Mouse (Mus musculus) right cerebral cortex, adult 2 months (tissue): ENCODE data around the gene Astn1.
A peak's percentile ranks its signal among the peaks of the same experiment; 100 is the strongest.

Source experiments
- DNase-seq, 2 experiments: peaks; one replicate each; pipeline ENCODE4 v3.0.0; 2021 to 2022; ENCODE audit warnings: low spot score in 2 of 2

The Astn1 gene

GRCm38 (mm10) chr1:158607201-158607600 is 245.1 kb downstream of the Astn1 start:
- DNase-seq = no peak

DNA sequence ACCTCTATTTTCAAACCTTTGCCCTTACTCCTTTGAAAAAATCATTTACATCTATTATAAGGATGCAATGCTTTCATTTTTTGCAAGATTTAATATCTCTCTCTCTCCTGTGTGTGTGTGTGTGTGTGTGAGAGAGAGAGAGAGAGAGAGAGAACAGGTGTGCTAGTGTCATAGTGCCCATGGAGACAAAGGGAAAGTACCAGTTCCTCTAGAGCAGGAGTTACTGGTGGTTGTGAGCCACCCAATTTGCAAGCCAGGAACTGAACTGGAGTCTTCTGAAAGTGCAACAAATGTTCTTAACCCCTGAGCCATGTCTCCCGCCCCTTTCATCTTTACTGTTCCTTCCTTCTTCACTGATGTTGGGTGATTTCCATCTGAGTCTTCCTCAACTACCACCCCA is 253.1 kb downstream of the Astn1 start:
- no peak for DNase-seq

DNA sequence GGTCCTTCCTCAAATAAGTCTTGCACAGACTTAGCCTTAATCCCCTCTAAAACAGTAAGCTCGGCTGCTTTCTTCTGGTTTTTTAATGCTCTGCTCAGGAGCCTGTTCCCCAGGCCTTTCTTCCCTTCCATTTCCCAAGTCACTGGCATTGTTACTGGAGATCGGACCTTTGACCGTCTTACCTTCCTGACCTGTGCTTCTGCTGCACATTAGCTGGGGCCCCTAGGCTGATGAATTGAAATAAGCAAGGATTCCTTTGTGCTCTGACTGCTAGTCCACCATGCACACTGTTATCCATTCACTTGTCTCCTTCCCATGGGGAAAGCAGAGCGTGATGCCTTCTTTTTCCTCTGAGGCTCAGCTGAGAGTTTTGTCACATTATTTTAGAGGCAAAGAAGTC is 255.9 kb downstream of the Astn1 start:
- no peak for DNase-seq

DNA sequence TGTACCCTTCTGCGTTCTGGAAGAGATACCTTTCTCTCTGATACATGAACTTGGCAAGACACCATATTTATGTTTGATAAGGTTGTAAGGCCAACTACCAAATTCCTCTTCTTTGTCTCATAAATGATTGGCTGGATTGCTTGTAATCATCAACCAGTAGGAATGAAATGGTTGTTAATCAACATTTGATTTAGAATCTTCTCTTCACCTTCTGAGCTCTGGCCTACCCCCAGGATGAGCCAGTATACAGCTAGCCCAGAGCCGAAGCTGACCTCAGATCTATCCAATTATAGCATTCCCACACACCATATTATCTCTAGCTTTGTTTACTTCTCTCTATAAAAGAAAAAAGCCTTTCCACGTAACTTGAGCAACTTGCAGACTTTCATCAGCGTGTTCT is 270.9 kb downstream of the Astn1 start:
- DNase-seq = no peak

GRCm38 (mm10) chr1:158633441-158633840 is 271.4 kb downstream of the Astn1 start:
- no peak for DNase-seq

DNA sequence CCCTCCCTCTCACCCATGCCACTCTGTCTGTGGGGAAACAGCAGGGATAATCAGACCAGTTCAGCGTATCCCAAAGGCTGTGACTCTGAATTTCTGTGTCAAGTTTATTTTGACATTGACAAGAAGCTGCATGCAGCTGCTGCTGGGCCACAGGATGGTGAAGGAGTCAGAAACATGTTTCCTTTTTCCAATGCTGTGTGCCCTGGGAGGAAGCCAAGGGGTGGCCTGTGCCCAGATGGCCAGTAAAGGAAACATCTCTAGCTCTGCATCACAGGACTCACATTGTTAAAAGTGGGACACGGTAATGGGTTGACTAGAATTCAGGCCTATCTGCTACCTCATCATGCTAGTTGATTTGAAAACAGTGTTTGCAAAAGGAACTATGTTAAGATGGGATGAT is 279.2 kb downstream of the Astn1 start:
- DNase-seq = no peak

GRCm38 (mm10) chr1:158642247-158642646 is 280.2 kb downstream of the Astn1 start:
- DNase-seq = no peak

- DNase-seq = no peak
Measured at GRCm38 (mm10) chr1:158652799-158653198, 290.7 kb downstream of the Astn1 start.

DNA sequence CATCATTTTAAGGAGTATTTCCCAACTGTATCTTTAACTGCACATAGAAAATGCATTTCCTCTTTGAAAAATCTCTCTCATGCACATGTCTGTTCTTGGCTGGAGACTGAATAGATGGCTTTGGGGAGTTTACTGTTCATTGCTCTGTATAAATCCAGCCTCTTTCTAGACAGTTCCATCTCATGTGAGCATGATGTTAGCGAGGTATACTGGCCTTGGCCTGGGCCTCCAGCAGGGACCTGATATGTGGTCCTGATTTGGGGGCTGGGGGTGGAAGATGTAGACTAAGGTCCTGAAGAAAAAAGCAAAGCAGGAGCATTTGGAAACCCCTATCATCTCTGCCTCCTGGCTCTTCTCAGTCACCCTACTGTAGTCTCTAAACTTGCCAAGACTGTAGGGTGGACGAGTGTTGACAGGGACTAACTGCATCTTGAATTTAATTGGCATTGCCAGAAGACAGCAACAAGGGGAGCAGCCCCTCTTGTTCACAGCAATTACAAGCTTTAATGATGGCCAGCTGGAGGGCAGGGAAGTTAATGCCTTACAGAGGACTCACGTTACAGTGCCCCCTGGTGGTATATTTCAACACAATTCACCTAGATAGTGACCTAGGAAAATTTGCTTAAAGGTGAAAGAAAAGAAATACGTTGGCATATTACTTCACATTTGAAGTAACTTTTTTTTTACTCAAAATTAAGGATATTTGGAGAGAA is 291.9 kb downstream of the Astn1 start:
- no peak for DNase-seq

- DNase-seq = no peak
Measured at GRCm38 (mm10) chr1:158654571-158655205, 292.6 kb downstream of the Astn1 start.

GRCm38 (mm10) chr1:158656986-158657385 is 294.9 kb downstream of the Astn1 start:
- no peak for DNase-seq

GRCm38 (mm10) chr1:158666001-158666400 is 303.9 kb downstream of the Astn1 start:
- DNase-seq = no peak

DNA sequence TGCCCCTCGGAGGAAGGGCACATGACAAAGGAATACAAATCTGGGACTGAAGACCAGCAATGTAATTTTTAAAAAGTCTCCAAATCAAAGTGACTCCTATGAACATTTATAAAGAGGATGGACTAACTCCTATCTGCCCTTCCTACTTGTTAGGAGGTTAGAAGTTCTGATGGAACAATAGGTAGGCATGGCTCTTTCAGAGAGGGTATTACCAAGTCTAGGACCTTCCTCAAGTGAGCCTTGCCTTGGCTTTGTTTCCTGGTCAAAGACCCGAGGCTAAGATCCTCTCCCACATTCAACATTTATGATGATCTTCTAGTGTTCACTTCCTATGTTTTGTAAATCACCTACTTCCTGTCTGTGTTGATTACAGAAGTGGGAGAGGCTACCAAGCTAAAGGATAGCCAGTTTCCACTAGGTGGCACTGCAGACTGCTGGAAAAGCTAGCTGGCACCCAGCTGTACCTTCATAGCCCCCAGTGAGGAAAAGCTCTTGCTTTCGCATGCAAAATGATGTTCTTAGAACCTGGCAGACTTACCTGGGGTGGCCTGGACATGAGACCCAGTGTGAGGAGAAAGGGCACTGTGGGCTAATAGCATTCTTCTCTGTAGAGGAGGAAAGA is 308.0 kb downstream of the Astn1 start:
- DNase-seq = peak; percentile 56 to 65

GRCm38 (mm10) chr1:158687726-158688125 is 325.7 kb downstream of the Astn1 start:
- DNase-seq = no peak

DNA sequence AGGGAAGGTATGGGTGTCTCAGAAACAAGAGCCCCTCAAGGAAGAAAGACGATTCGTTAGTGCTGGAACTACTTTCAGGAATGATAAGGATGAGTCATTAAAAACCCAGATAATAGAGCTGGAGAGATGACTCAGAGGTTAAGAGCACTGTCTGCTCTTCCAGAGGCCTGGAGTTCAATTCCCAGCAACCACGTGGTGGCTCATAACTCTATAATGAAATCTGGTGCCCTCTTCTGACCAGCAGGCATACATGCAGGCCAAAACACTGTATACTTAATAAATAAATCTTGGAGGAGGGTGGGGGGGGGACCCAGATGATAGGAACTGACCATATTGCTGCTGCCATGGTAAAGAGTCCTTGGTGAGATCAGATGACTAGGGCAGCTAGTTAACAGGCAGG is 335.4 kb downstream of the Astn1 start:
- DNase-seq = no peak

DNA sequence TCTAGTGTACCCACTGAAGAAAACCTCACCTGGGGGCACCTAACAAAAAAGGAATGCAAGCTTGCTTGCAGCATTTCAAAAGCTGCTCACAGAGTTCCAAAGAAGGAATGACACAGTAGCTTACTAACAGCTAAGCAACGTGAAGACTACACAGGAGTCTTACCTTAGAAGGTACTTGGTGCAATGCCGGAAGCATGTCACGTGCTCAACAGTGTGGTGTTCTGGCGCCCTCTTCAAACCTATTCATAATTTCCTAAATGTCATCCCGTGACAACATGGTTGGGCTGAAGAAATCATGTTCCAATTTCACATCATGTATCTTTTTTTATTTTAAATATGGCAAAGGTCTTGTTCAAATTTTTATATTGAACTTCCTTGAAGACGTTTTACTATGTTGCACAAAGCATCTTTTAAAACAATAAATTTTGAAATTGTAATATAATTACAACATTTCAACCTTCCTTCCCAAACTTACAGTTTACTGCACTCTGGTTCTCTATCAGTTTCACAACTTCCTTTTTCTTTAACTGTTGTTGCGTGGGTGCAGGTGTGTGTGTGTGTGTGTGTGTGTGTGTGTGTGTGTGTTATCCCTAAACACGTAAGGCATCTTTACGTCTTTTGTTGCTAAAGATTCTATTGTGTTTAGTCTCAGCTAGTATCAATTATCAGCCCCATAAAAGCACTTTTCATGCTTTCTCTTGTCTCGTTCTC is 335.9 kb downstream of the Astn1 start:
- no peak for DNase-seq

GRCm38 (mm10) chr1:158699276-158699675 is 337.2 kb downstream of the Astn1 start:
- DNase-seq = no peak

- no peak for DNase-seq
Measured at GRCm38 (mm10) chr1:158700147-158700546, 338.1 kb downstream of the Astn1 start.

DNA sequence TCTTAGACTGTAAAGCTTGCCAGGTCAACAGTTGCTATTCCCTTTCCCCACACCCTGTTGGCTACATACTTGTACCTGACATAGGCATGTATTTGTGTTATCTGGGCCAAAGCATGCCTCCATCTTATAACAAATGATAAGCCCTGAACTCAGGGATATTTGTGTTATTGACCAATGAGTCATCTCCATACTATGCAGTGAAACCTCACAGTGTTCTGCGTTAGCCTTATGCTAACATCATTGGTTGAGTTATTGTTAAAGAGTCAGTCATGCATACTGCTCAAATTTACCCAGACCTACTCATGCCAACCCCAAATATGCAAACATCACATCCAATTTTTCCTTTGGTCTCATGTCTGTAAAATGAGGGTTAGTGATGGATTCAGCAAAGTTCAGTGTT is 339.3 kb downstream of the Astn1 start:
- no peak for DNase-seq

- DNase-seq = peak; percentile 17 to 62
Measured at GRCm38 (mm10) chr1:158713301-158714095, 351.4 kb downstream of the Astn1 start.

DNA sequence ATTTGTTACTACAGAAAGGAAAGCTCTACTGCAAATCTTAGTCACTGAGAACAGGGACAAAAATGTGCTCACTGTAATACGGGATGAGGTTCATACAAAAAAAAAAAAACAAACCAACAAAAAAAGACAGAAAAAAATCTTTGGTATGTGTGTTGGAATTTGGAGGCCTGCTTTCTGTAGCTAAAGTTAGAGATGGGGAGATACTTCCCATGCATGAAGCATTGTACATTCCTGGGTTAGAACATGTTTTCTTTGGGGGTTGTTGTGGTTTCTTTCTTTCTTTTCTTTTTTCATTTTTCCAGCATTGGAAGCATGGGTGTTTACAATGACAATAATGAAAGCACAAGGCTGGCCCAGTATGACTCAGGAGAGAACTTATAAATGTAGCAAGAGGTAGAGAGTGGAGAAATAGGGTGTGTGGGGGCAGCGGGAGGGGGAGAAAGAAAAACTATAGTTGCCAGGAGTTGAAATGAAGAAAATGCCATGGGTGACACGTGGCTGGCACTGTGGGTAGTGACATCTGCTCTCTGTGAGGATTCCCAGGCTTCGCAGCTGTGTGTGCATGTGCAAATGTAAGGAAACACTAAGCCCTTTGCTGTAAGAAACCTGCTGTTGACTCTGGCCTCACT is 370.9 kb downstream of the Astn1 start:
- peak; percentile 56 to 67 for DNase-seq
